ENCODE assay signal across 8 mouse cellular contexts in genomic region chr2:128396008-128396346, GRCm38 (mm10).
DNase-seq lines count a peak whose midpoint lies in the region; ATAC-seq and TF ChIP-seq lines count a peak whose summit lies in the region.

No protein-coding gene starts in this region.

- H3K36me3 ChIP-seq in embryonic facial prominence, embryonic 14.5 days (ENCODE audit: control insufficient read depth, insufficient read depth, low read length): no peaks in the 10 kb centered on the region
- no peaks in the 10 kb centered on the region for H3K36me3 ChIP-seq in kidney, embryonic 14.5 days (ENCODE audit: control insufficient read depth, insufficient read depth, low read length)
- H3K36me3 ChIP-seq in limb, embryonic 14.5 days (ENCODE audit: control insufficient read depth, insufficient read depth, low read length): no peaks in the 10 kb centered on the region

- TF ChIP-seq POLR2A in limb, embryonic 14.5 days (IDR thresholded peaks at IDR 0.05; ENCODE audit: borderline replicate concordance, extremely low read depth, insufficient read depth, insufficient read length): no peak

- ATAC-seq in embryonic facial prominence, embryonic 14.5 days (ENCODE audit: low read depth): peak; percentile 92
- ATAC-seq in kidney, embryonic 14.5 days (ENCODE audit: low FRiP score, low TSS enrichment): peak; percentile 87
- peak; percentile 91 for ATAC-seq in limb, embryonic 14.5 days (ENCODE audit: low FRiP score, low read depth)

- 3% methylated on average over 9 of the region's 9 CpGs for WGBS in embryonic facial prominence, embryonic 14.5 days
- WGBS in kidney, embryonic 14.5 days: 1% methylated on average over 9 of the region's 9 CpGs
- whole genome bisulfite sequencing in limb, embryonic 14.5 days: 6% methylated on average over 9 of the region's 9 CpGs

- DNase-seq in 416B (ENCODE audit: low read depth): peak; percentile 84
- DNase-seq in adrenal gland, postnatal 4 days (ENCODE audit: low spot score in 2 of 2): peak; percentile 90 to 96
- peak; percentile 91 for DNase-seq in embryonic facial prominence, embryonic 14.5 days (ENCODE audit: low spot score)
- peak; percentile 80 to 93 for DNase-seq in heart, adult 9 months (ENCODE audit: low spot score in 2 of 2)
- peak; percentile 85 for DNase-seq in limb, embryonic 14.5 days (ENCODE audit: low spot score)
- peak; percentile 81 to 94 for DNase-seq in monocyte, adult 2 months (ENCODE audit: low read depth in 1 of 2, low spot score in 2 of 2)
- peak; percentile 81 to 90 for DNase-seq in spleen, postnatal 14 days (ENCODE audit: low spot score in 2 of 2)

- no peak overlapping the region for H3K27ac ChIP-seq in embryonic facial prominence, embryonic 14.5 days (replicated peaks; ENCODE audit: low read depth, low read length)
- no peak overlapping the region for H3K27ac ChIP-seq in kidney, embryonic 14.5 days (ENCODE audit: low read depth, low read length)
- no peak overlapping the region for H3K27ac ChIP-seq in limb, embryonic 14.5 days (replicated peaks; ENCODE audit: low read depth, low read length)

- H3K4me3 ChIP-seq in embryonic facial prominence, embryonic 14.5 days (ENCODE audit: low read depth, low read length): no peak overlapping the region
- H3K4me3 ChIP-seq in kidney, embryonic 14.5 days (ENCODE audit: low read length): no peak overlapping the region
- no peak overlapping the region for H3K4me3 ChIP-seq in limb, embryonic 14.5 days (replicated peaks; ENCODE audit: low read length)

- no peak overlapping the region for H3K4me2 ChIP-seq in embryonic facial prominence, embryonic 14.5 days (ENCODE audit: low read depth, low read length)
- H3K4me2 ChIP-seq in kidney, embryonic 14.5 days (replicated peaks; ENCODE audit: low read depth, low read length): no peak overlapping the region
- H3K4me2 ChIP-seq in limb, embryonic 14.5 days (replicated peaks; ENCODE audit: low read depth, low read length, severe bottlenecking): no peak overlapping the region

- peaks cover 7% of the 10 kb centered on the region; the same call in 1 of the 2 replicates for H3K27me3 ChIP-seq in embryonic facial prominence, embryonic 14.5 days (replicated peaks; ENCODE audit: control insufficient read depth, insufficient read depth, low read length)
- no peaks in the 10 kb centered on the region for H3K27me3 ChIP-seq in kidney, embryonic 14.5 days (ENCODE audit: control insufficient read depth, insufficient read depth, low read length)
- 0 out of 2 replicates have a peak, but pooled peaks cover 3% of the 10 kb centered on the region for H3K27me3 ChIP-seq in limb, embryonic 14.5 days (ENCODE audit: control insufficient read depth, insufficient read depth, low read length)

- no peak overlapping the region for H3K9ac ChIP-seq in embryonic facial prominence, embryonic 14.5 days (ENCODE audit: low read depth, low read length)
- no peak overlapping the region for H3K9ac ChIP-seq in kidney, embryonic 14.5 days (ENCODE audit: low read depth, low read length)
- H3K9ac ChIP-seq in limb, embryonic 14.5 days (ENCODE audit: low read depth, low read length, severe bottlenecking): no peak overlapping the region

- H3K9me3 ChIP-seq in embryonic facial prominence, embryonic 14.5 days (ENCODE audit: control insufficient read depth, low read length): no peaks in the 10 kb centered on the region
- H3K9me3 ChIP-seq in kidney, embryonic 14.5 days (ENCODE audit: control insufficient read depth, low read length): no peaks in the 10 kb centered on the region
- no peaks in the 10 kb centered on the region for H3K9me3 ChIP-seq in limb, embryonic 14.5 days (ENCODE audit: control insufficient read depth, low read length)

- H3K4me1 ChIP-seq in embryonic facial prominence, embryonic 14.5 days (ENCODE audit: control insufficient read depth, insufficient read depth, low read length): peaks cover 5% of the 10 kb centered on the region; the same call in 1 of the 2 replicates
- peaks cover 20% of the 10 kb centered on the region; the same call in 1 of the 2 replicates for H3K4me1 ChIP-seq in kidney, embryonic 14.5 days (ENCODE audit: control insufficient read depth, insufficient read depth, low read length)
- 0 out of 2 replicates have a peak, but pooled peaks cover 11% of the 10 kb centered on the region for H3K4me1 ChIP-seq in limb, embryonic 14.5 days (ENCODE audit: control insufficient read depth, insufficient read depth, low read length)
